Mouse (Mus musculus) forebrain, embryonic 14.5 days (tissue): ENCODE data around the gene Tnfsf9. TPM values are rescaled to one million over a fixed set of nuclear protein-coding genes. Genes with fewer than 3 reads are reported as not detected.

Experiments
- ATAC-seq: fragments of 200-750 bp; cut with Nextera tagmentation; 2 replicates; pipeline ENCODE4 v1.8.0; 2017; ENCODE audit warnings: mild to moderate bottlenecking, moderate library complexity
- DNase-seq: peaks from one replicate; pipeline ENCODE4 v3.0.0-alpha.2; 2015; ENCODE audit warnings: low spot score
- H3K27ac ChIP-seq: fragments of 300-500 bp; sonication (generic); 2 replicates; pipeline ENCODE4 v1.5.1; 2014; ENCODE audit warnings: low read depth, mild to moderate bottlenecking, control low read depth, low read length, moderate library complexity
- H3K27me3 ChIP-seq: fragments of 300-500 bp; sonication (generic); replicated peaks from 2 replicates; pipeline ENCODE4 v1.6.1; 2014; ENCODE audit warnings: low read length, control low read depth, mixed read lengths; ENCODE audit not compliant: control insufficient read depth, insufficient read depth
- H3K36me3 ChIP-seq: fragments of 300-500 bp; sonication (generic); 2 replicates; pipeline ENCODE4 v1.6.1; 2014; ENCODE audit warnings: low read length, control low read depth; ENCODE audit not compliant: control insufficient read depth, insufficient read depth
- H3K4me1 ChIP-seq: fragments of 300-500 bp; sonication (generic); 2 replicates; pipeline ENCODE4 v1.6.1; 2014; ENCODE audit warnings: antibody characterized with exemption, low read length, control low read depth; ENCODE audit not compliant: control insufficient read depth, insufficient read depth
- H3K4me2 ChIP-seq: fragments of 300-500 bp; sonication (generic); 2 replicates; pipeline ENCODE4 v1.6.1; 2014; ENCODE audit warnings: mild to moderate bottlenecking, control low read depth, low read length
- H3K4me3 ChIP-seq: fragments of 300-500 bp; sonication (generic); 2 replicates; pipeline ENCODE4 v1.5.1; 2014; ENCODE audit warnings: low read depth, low read length, control low read depth
- H3K9ac ChIP-seq: fragments of 300-500 bp; sonication (generic); 2 replicates; pipeline ENCODE4 v1.6.1; 2014; ENCODE audit warnings: mild to moderate bottlenecking, low read length, control low read depth, moderate library complexity
- H3K9me3 ChIP-seq: fragments of 300-500 bp; sonication (generic); replicated peaks from 2 replicates; pipeline ENCODE4 v1.6.1; 2016; ENCODE audit warnings: low read length, control low read depth, mixed read lengths; ENCODE audit not compliant: control insufficient read depth
- WGBS: fragments of 180-500 bp; shearing (Covaris S2); extraction: QIAGEN DNeasy Blood & Tissue Kit; methylation state at CpG from one replicate; pipeline ENCODE4 v1.1.7; 2014; 5-methylcytosine and 5-hydroxymethylcytosine counted together
- polyA plus RNA-seq: library from polyadenylated mRNA; unstranded; fragments of >200 nt; fragmentation: Nextera tagmentation; extraction: Ambion mirVana; gene quantifications from 2 replicates; pipeline ENCODE4 v1.2.1, GENCODE M21; 2014

Gene Tnfsf9
- polyA plus RNA-seq, 1 experiment from 2014 or later: 6.7 TPM

GRCm38 (mm10) chr17:57104496-57104895 is 629 bp upstream of the Tnfsf9 start:
- DNase-seq (no peak), ATAC-seq (no peak)
- whole genome bisulfite sequencing: 42% methylated on average over 4 of the region's 4 CpGs
- Histone ChIP-seq H3K36me3 (0 out of 2 replicates have a peak, but pooled peaks cover 4% of the 10 kb centered on the region), H3K4me1 (peaks cover 6% of the 10 kb centered on the region), H3K27ac (no peak overlapping the region), H3K4me2 (peak overlapping the region; percentile 78), H3K4me3 (peak overlapping the region; percentile 69), H3K27me3 (no peaks in the 10 kb centered on the region), H3K9me3 (no peaks in the 10 kb centered on the region), H3K9ac (peak overlapping the region; percentile 82; the same call in 1 of the 2 replicates)

- Histone ChIP-seq H3K4me1 (peaks cover 6% of the 10 kb centered on the region), H3K9ac (peak overlapping the region; percentile 82), H3K27ac (no peak overlapping the region), H3K4me3 (peak overlapping the region; percentile 69), H3K36me3 (no peaks in the 10 kb centered on the region), H3K9me3 (no peaks in the 10 kb centered on the region), H3K4me2 (peak overlapping the region; percentile 78), H3K27me3 (no peaks in the 10 kb centered on the region)
- peak; percentile 25 for DNase-seq
- ATAC-seq: no peak; the same call in 1 of the 2 replicates
- under 1% methylated on average over 9 of the region's 9 CpGs for WGBS
Observed at GRCm38 (mm10) chr17:57106035-57106368, 877 bp downstream of the Tnfsf9 start.

GRCm38 (mm10) chr17:57107064-57107463 is 1.9 kb downstream of the Tnfsf9 start:
- WGBS: 88% methylated on average over 5 of the region's 5 CpGs
- H3K27me3 ChIP-seq: no peaks in the 10 kb centered on the region
- no peak overlapping the region for H3K9ac ChIP-seq
- DNase-seq (no peak), ATAC-seq (no peak)
- peaks cover 6% of the 10 kb centered on the region for H3K4me1 ChIP-seq
- no peak overlapping the region for H3K4me3 ChIP-seq
- no peaks in the 10 kb centered on the region for H3K9me3 ChIP-seq
- H3K4me2 ChIP-seq: no peak overlapping the region; the same call in 1 of the 2 replicates
- no peaks in the 10 kb centered on the region for H3K36me3 ChIP-seq
- no peak overlapping the region for H3K27ac ChIP-seq

GRCm38 (mm10) chr17:57108040-57108665 is 3.0 kb downstream of the Tnfsf9 start:
- WGBS: 82% methylated on average over 7 of the region's 7 CpGs
- no peak for ATAC-seq
- Histone ChIP-seq H3K27me3 (no peaks in the 10 kb centered on the region), H3K4me3 (no peak overlapping the region), H3K27ac (no peak overlapping the region), H3K4me1 (peaks cover 6% of the 10 kb centered on the region), H3K4me2 (no peak overlapping the region), H3K36me3 (no peaks in the 10 kb centered on the region), H3K9ac (no peak overlapping the region), H3K9me3 (no peaks in the 10 kb centered on the region)
- DNase-seq: no peak

GRCm38 (mm10) chr17:57108666-57109171 is 3.6 kb downstream of the Tnfsf9 start:
- Histone ChIP-seq H3K9ac (no peak overlapping the region), H3K4me3 (no peak overlapping the region), H3K27ac (no peak overlapping the region), H3K9me3 (no peaks in the 10 kb centered on the region), H3K4me1 (peaks cover 6% of the 10 kb centered on the region), H3K36me3 (no peaks in the 10 kb centered on the region), H3K27me3 (no peaks in the 10 kb centered on the region), H3K4me2 (no peak overlapping the region)
- no peak for DNase-seq
- WGBS: 60% methylated on average over 5 of the region's 5 CpGs
- no peak for ATAC-seq

- H3K4me2 ChIP-seq: no peak overlapping the region
- H3K27me3 ChIP-seq: no peaks in the 10 kb centered on the region
- no peak for ATAC-seq
- no peak overlapping the region for H3K9ac ChIP-seq
- no peak overlapping the region for H3K4me3 ChIP-seq
- DNase-seq: no peak
- WGBS: 85% methylated on average over 1 of the region's 1 CpGs
- H3K9me3 ChIP-seq: no peaks in the 10 kb centered on the region
- peaks cover 6% of the 10 kb centered on the region for H3K4me1 ChIP-seq
- H3K27ac ChIP-seq: no peak overlapping the region
- H3K36me3 ChIP-seq: no peaks in the 10 kb centered on the region
Observed at GRCm38 (mm10) chr17:57110005-57110404, 4.9 kb downstream of the Tnfsf9 start.

GRCm38 (mm10) chr17:57112768-57113474 is 7.8 kb downstream of the Tnfsf9 start:
- 90% methylated on average over 10 of the region's 10 CpGs for WGBS
- DNase-seq (no peak), ATAC-seq (no peak)
- Histone ChIP-seq H3K4me2 (no peak overlapping the region), H3K36me3 (no peaks in the 10 kb centered on the region), H3K9me3 (no peaks in the 10 kb centered on the region), H3K4me3 (no peak overlapping the region), H3K4me1 (no peaks in the 10 kb centered on the region), H3K27ac (no peak overlapping the region), H3K9ac (no peak overlapping the region), H3K27me3 (no peaks in the 10 kb centered on the region)

- ATAC-seq (no peak), DNase-seq (no peak)
- H3K27me3 ChIP-seq: no peaks in the 10 kb centered on the region
- H3K4me2 ChIP-seq: no peak overlapping the region
- 74% methylated on average over 2 of the region's 2 CpGs for WGBS
- no peak overlapping the region for H3K9ac ChIP-seq
- H3K36me3 ChIP-seq: no peaks in the 10 kb centered on the region
- no peak overlapping the region for H3K4me3 ChIP-seq
- H3K9me3 ChIP-seq: no peaks in the 10 kb centered on the region
- no peak overlapping the region for H3K27ac ChIP-seq
- H3K4me1 ChIP-seq: no peaks in the 10 kb centered on the region
Observed at GRCm38 (mm10) chr17:57116801-57117200, 11.7 kb downstream of the Tnfsf9 start.
